Mouse (Mus musculus) left cerebral cortex, postnatal 10 days (tissue): Measurements from ENCODE around the gene Rbm47. TPM values are rescaled to one million over a fixed set of nuclear protein-coding genes. Genes with fewer than 3 reads are reported as not detected.
A peak's percentile ranks its signal among the peaks of the same experiment; 100 is the strongest.

ENCODE experiments used
- DNase-seq, 2 experiments: peaks; one replicate each; pipeline ENCODE4 v3.0.0; 2021 to 2022; ENCODE audit warnings: low spot score in 2 of 2, mixed read lengths in 1 of 2; ENCODE audit errors: extremely low spot score in 1 of 2
- intact Hi-C: fragments of 180-260 bp; cut with DNase I; formaldehyde crosslinking; loops from one replicate; pipeline ENCODE4 v1.15.1; 2025
- total RNA-seq, 2 experiments: library from RNA; stranded (reverse); gene quantifications; 2 replicates each; pipeline ENCODE4 v1.2.3; 2021

Rbm47 gene
- total RNA-seq, 2 experiments from 2014 or later: 2.2 to 2.8 TPM

- DNase-seq: no peak
- intact Hi-C loops: no loop called here
Measured at GRCm38 (mm10) chr5:66098094-66098871, 74.6 kb downstream of the Rbm47 start.

DNA sequence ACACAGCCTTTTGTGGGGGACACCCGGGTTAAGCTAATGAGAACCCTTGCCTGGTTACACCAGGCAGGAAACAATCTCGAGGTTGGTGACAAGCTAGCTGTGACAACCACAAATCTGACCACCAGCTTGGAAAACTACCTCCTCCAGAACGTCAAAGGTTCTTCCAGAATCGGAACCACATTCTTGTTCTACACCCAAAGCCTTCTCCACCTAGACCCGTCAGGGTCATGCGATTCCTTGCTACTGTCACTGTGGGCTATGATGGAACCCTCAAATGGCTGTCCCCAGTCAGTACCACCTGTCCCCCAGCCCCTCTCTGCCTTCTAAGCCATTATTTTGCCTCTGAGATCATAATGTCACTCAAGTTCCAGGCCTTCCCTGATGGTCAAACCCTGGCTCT, 76.8 kb downstream of the Rbm47 start:
- no peak for DNase-seq
- intact Hi-C loops: no loop called here

DNA sequence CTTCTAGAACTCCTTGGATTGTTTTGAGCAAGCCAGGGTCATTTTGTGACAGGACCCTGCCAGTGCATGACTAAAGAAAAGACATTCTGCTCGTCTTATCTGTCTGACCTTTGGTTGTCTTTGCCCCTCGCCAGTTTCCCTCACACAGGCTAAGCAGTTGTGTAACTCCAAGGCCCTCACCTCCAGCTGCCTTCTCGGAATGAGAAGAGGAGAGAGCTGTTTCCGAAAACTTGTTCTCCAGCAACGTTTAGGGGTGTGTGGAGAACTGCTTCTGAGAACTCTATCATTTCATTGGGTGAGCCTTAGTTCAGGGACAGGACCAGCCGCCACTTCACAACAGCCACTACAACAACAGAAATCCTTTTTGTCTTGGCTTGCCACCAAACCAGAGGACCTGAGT, 77.8 kb downstream of the Rbm47 start:
- no peak for DNase-seq
- intact Hi-C loops: no loop called here

DNA sequence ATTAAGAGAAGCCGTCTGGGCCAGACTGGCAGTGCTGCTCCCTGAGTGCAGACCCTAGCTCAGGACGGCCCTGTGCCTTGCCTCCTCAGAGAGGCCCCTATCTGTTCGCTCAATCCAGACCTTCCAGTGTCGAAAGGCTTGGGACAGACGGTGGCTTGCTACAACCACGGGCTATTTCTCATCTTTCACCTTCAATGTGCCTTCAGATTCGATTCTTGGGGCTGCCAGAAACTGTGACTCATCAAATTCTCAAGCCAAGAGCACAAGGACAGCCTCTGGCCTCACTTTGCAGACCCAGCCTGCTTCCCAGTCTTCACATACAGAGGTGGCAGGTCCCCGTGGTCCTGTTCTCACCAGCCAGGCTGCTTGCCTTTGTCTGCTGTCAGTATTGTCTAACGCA, 82.9 kb downstream of the Rbm47 start:
- intact Hi-C loops: no loop called here

DNA sequence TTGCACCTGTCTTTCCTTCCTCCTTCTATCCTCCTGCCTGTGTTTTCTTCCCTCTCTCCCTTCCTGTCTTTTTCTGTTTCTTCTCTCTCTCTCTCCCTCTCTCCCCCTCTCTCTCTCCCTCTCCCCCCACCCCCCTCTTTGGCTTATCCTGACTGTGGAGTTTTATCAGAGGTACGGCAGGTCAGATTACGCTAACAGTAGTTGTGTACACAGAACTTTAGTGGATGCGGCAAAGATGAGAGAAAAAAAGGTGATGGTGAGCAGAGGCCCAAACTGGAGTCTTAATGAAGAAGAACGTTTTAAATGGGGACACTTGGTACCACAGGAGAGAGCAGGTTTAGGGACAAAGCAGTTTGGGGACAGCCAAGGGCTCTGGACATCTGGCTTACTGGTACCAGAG, 83.3 kb downstream of the Rbm47 start:
- intact Hi-C loops: no loop called here
- DNase-seq: no peak

More for the DNA sequence above, 82.9 kb downstream of the Rbm47 start:
- no peak for DNase-seq

GRCm38 (mm10) chr5:66088902-66089295, 84.0 kb downstream of the Rbm47 start:
- intact Hi-C loops: no loop called here

GRCm38 (mm10) chr5:66088247-66088901, 84.5 kb downstream of the Rbm47 start:
- intact Hi-C loops: no loop called here
- no peak for DNase-seq

More at GRCm38 (mm10) chr5:66088902-66089295, 84.0 kb downstream of the Rbm47 start:
- DNase-seq: no peak

DNA sequence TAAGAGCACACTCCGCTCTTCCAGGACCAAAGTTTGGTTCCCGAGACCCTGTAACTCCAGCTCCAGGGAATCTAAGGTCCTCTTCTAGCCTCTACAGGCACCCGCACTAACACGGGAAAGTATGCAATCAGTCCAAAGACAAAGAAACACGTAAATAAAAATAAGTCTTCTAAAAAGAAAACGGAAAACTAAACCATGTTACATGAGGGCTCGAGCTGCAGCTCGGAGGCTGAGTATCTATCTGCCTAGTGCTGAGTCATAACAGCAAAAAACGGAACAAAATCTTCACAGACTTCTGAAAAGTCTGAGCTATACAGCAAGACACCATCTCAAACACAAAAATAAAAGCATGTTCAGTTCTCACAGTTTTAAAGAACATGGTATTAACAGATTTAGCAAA, 86.0 kb downstream of the Rbm47 start:
- intact Hi-C loops: no loop called here
- no peak for DNase-seq

DNA sequence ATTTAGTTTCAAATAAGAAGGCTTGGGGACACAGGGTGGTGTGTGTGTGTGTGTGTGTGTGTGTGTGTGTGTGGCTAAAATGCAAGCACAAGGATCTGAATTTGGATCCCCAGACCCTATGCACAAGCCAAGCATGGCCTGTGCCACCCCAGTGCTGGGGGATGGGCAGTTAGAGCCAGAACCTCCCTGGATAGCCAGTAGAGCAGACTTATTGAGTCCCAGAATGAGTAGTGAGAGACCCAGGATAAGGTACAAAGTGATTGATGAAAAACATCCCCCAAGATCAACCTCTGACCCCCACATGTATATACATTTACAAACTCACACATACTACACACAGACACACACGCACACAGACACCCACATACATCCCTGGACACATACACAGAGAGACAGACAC, 86.6 kb downstream of the Rbm47 start:
- no peak for DNase-seq
- intact Hi-C loops: no loop called here

GRCm38 (mm10) chr5:66085478-66085877, 87.4 kb downstream of the Rbm47 start:
- intact Hi-C loops: no loop called here
- DNase-seq: no peak

- intact Hi-C loops: no loop called here
- no peak for DNase-seq
Measured at GRCm38 (mm10) chr5:66084541-66084940, 88.4 kb downstream of the Rbm47 start.

GRCm38 (mm10) chr5:66083350-66083749, 89.6 kb downstream of the Rbm47 start:
- peak in 1 of 2 experiments; percentile 60 for DNase-seq
- intact Hi-C loops: no loop called here

- DNase-seq: no peak
- intact Hi-C loops: no loop called here
Measured at GRCm38 (mm10) chr5:66082229-66082572, 90.7 kb downstream of the Rbm47 start.

DNA sequence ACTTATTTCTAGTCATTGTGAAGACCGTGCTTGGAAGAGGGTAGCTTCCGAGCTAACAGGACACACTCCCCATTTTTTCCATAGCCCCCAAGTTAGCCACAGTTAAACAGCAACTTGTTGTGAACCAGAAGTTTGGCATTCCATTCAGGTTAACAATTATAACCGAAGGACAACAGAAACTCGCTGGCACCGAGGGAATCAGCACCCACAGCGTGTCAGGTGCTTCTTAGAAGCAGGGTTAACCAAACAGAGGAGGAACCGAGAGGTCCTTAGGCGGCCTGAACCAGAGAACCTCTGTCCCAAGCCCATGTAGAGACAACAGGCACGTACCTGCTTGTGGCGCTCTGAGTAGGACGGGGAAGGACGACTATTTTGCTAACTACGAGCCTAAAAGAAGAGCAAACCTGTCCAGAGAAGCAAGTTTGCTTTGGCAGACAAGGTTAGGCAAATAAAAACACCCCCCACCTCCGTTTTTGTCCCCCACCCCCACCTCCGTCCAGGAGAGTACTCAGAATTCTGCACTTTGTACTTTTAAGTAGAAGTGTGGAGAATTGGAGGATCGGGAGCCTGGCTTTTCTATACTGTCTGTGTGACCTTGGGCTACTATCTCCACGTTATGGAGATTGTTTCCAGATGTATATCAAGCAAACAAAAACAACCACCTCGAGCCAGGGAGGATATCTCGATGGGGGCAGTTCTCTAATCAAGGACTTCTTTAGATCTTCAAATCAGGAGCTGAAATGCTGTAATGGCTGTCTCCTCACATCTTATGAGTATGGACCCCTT, 91.3 kb downstream of the Rbm47 start:
- intact Hi-C loops: no loop called here
- no peak for DNase-seq

GRCm38 (mm10) chr5:66080529-66081220, 92.2 kb downstream of the Rbm47 start:
- DNase-seq: no peak
- intact Hi-C loops: no loop called here

DNA sequence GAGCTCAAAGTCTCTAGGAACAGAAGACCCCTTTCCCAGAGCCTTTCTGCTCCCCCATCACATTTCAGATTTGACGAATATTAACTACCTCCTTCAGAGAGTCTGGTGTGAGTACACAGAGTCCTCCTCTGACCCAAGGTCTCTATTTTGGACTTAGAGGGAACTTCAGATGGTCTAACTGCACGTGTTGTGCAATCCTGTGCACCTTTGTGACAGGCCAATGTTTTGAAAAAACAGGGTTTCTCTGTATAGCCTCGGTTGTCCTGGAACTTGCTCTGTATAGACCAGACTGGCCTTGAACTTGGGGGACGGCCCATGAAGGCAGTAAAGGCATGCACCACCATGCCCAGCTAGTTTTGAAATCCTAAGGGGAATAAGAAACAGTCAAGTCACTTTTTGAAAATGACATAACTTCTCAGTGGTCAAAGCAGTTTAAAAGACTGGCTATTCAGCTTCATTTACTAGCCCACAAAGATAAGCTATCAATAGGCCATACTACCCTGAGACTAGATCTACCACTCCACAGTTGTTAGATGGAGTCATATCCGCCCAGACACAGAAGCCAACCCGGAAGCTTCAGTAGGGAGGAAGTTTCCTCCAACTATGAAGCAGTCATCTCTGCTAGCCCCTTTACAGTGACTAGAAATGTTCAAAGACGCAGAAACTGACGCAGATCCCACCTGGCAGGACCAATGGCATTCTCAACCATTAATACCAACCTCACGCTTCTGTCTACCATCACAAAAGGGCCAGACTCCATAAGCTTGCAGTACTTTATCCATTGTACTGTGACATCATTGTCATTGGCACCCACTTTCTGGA, 93.3 kb downstream of the Rbm47 start:
- DNase-seq: no peak
- intact Hi-C loops: no loop called here

GRCm38 (mm10) chr5:66078491-66079012, 94.4 kb downstream of the Rbm47 start:
- intact Hi-C loops: no loop called here
- DNase-seq: no peak

GRCm38 (mm10) chr5:66077416-66077815, 95.5 kb downstream of the Rbm47 start:
- intact Hi-C loops: no loop called here
- DNase-seq: peak in 1 of 2 experiments; percentile 38
